Mouse (Mus musculus): ENCODE data around the gene Itgad. TPM values are rescaled to one million over a fixed set of nuclear protein-coding genes. Genes with fewer than 3 reads are reported as not detected.

The Itgad gene
- polyA plus RNA-seq, 1 experiment = 21.1 TPM

DNA sequence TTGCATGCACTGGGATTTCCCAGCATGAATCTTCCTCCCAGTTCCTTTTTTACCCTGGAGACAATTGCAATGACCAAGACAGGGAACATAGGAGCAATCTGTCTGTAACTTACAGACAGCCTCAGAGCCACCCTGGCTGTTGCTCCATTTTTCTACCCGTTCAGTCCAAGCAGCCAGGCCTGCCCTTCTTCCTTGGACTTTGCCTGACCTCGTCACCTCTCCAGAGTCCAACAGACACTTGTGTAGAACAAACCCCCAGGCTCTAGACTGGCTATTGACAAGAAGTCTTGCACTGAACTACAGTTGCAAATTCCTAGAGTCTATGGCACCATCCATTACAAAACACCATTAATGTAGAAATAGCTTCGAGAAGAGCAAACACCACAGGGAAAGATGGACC, 55.6 kb downstream of the Itgad start:
- H3K4me3 ChIP-seq (ENCODE audit: control insufficient read depth, low read depth, low read length) = no peak overlapping the region
- no peak overlapping the region for H3K27ac ChIP-seq (ENCODE audit: control insufficient read depth, insufficient read depth, low read depth, low read length)
- peaks cover 4% of the 10 kb centered on the region for H3K4me1 ChIP-seq (ENCODE audit: control insufficient read depth, insufficient read depth, low read length)
- no peaks in the 10 kb centered on the region for H3K27me3 ChIP-seq (ENCODE audit: control insufficient read depth, insufficient read depth, low read length)
- TF ChIP-seq CTCF (IDR thresholded peaks at IDR 0.05; ENCODE audit: control insufficient read depth, insufficient read depth, insufficient replicate concordance, low read depth, low read length) = no peak
- no peak for TF ChIP-seq POLR2A (IDR thresholded peaks at IDR 0.05; ENCODE audit: control insufficient read depth, low read depth, low read length)
- no peaks in the 10 kb centered on the region for H3K36me3 ChIP-seq (ENCODE audit: control insufficient read depth, insufficient read depth, low read length)

DNA sequence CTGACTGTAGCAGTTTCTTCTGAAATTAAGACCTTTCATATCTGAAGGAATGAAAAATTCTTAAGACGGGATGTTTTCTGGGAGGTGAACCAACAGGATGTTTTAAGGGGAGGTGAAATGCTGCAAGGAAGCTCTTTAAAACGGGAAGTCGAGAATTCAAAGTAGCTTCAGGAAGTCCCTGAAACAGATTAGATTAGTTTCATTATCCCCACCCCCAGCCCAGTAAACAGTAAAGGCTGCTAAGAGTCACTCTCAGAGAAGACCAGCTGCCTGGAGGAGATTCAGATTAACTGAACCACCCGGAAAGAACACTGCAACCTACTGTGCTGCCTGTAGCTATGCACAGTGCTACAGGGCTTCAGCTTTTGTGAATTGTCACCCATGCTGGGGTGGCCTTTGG, 65.8 kb downstream of the Itgad start:
- no peaks in the 10 kb centered on the region for H3K4me1 ChIP-seq (ENCODE audit: control insufficient read depth, insufficient read depth, low read length)
- H3K4me3 ChIP-seq (ENCODE audit: control insufficient read depth, low read depth, low read length) = no peak overlapping the region
- no peaks in the 10 kb centered on the region for H3K36me3 ChIP-seq (ENCODE audit: control insufficient read depth, insufficient read depth, low read length)
- H3K27me3 ChIP-seq (ENCODE audit: control insufficient read depth, insufficient read depth, low read length) = no peaks in the 10 kb centered on the region
- H3K27ac ChIP-seq (ENCODE audit: control insufficient read depth, insufficient read depth, low read depth, low read length) = no peak overlapping the region
- TF ChIP-seq CTCF (IDR thresholded peaks at IDR 0.05; ENCODE audit: control insufficient read depth, insufficient read depth, insufficient replicate concordance, low read depth, low read length) (no peak), POLR2A (IDR thresholded peaks at IDR 0.05; ENCODE audit: control insufficient read depth, low read depth, low read length) (no peak)

GRCm38 (mm10) chr7:128220936-128221335, 66.8 kb downstream of the Itgad start:
- Histone ChIP-seq H3K36me3 (ENCODE audit: control insufficient read depth, insufficient read depth, low read length) (no peaks in the 10 kb centered on the region), H3K27me3 (ENCODE audit: control insufficient read depth, insufficient read depth, low read length) (no peaks in the 10 kb centered on the region), H3K4me1 (ENCODE audit: control insufficient read depth, insufficient read depth, low read length) (no peaks in the 10 kb centered on the region), H3K27ac (ENCODE audit: control insufficient read depth, insufficient read depth, low read depth, low read length) (no peak overlapping the region), H3K4me3 (ENCODE audit: control insufficient read depth, low read depth, low read length) (no peak overlapping the region)
- TF ChIP-seq POLR2A (IDR thresholded peaks at IDR 0.05; ENCODE audit: control insufficient read depth, low read depth, low read length) (no peak), CTCF (IDR thresholded peaks at IDR 0.05; ENCODE audit: control insufficient read depth, insufficient read depth, insufficient replicate concordance, low read depth, low read length) (no peak)

- TF ChIP-seq POLR2A (IDR thresholded peaks at IDR 0.05; ENCODE audit: control insufficient read depth, low read depth, low read length) (no peak), CTCF (IDR thresholded peaks at IDR 0.05; ENCODE audit: control insufficient read depth, insufficient read depth, insufficient replicate concordance, low read depth, low read length) (no peak)
- Histone ChIP-seq H3K27me3 (ENCODE audit: control insufficient read depth, insufficient read depth, low read length) (no peaks in the 10 kb centered on the region), H3K36me3 (ENCODE audit: control insufficient read depth, insufficient read depth, low read length) (no peaks in the 10 kb centered on the region), H3K27ac (ENCODE audit: control insufficient read depth, insufficient read depth, low read depth, low read length) (no peak overlapping the region), H3K4me1 (ENCODE audit: control insufficient read depth, insufficient read depth, low read length) (peaks cover 1% of the 10 kb centered on the region), H3K4me3 (ENCODE audit: control insufficient read depth, low read depth, low read length) (no peak overlapping the region)
Measured at GRCm38 (mm10) chr7:128231741-128232140, 77.6 kb downstream of the Itgad start.

- H3K27ac ChIP-seq (ENCODE audit: control insufficient read depth, insufficient read depth, low read depth, low read length) = no peak overlapping the region
- no peaks in the 10 kb centered on the region for H3K36me3 ChIP-seq (ENCODE audit: control insufficient read depth, insufficient read depth, low read length)
- H3K4me1 ChIP-seq (ENCODE audit: control insufficient read depth, insufficient read depth, low read length) = peaks cover 4% of the 10 kb centered on the region
- H3K4me3 ChIP-seq (ENCODE audit: control insufficient read depth, low read depth, low read length) = no peak overlapping the region
- H3K27me3 ChIP-seq (ENCODE audit: control insufficient read depth, insufficient read depth, low read length) = no peaks in the 10 kb centered on the region
- TF ChIP-seq POLR2A (IDR thresholded peaks at IDR 0.05; ENCODE audit: control insufficient read depth, low read depth, low read length) = no peak
- no peak for TF ChIP-seq CTCF (IDR thresholded peaks at IDR 0.05; ENCODE audit: control insufficient read depth, insufficient read depth, insufficient replicate concordance, low read depth, low read length)
Measured at GRCm38 (mm10) chr7:128234796-128235195, 80.6 kb downstream of the Itgad start.

DNA sequence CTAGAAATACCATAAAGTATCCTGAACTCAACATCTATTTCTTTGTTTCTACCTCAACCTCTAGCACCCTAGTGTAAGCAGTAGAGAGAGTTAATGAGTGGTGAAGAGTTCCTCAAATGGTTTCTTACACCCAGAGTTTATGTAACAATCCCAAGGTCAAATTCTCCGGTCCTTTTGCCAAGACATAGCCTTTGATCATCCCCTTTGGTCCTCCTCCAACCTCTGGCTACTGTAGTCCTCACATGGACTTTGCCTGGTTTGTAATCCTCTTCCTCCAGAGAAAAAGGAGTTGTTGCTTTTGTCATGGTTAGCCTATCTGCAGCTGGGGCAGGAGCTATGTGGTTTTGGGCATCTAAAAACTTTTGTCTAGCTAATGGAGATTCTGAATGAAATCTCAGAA, 81.3 kb downstream of the Itgad start:
- Histone ChIP-seq H3K27me3 (ENCODE audit: control insufficient read depth, insufficient read depth, low read length) (no peaks in the 10 kb centered on the region), H3K36me3 (ENCODE audit: control insufficient read depth, insufficient read depth, low read length) (no peaks in the 10 kb centered on the region), H3K4me3 (ENCODE audit: control insufficient read depth, low read depth, low read length) (no peak overlapping the region), H3K4me1 (ENCODE audit: control insufficient read depth, insufficient read depth, low read length) (peaks cover 4% of the 10 kb centered on the region), H3K27ac (ENCODE audit: control insufficient read depth, insufficient read depth, low read depth, low read length) (no peak overlapping the region)
- TF ChIP-seq POLR2A (IDR thresholded peaks at IDR 0.05; ENCODE audit: control insufficient read depth, low read depth, low read length) (no peak), CTCF (IDR thresholded peaks at IDR 0.05; ENCODE audit: control insufficient read depth, insufficient read depth, insufficient replicate concordance, low read depth, low read length) (no peak)

- TF ChIP-seq POLR2A (IDR thresholded peaks at IDR 0.05; ENCODE audit: control insufficient read depth, low read depth, low read length) (no peak), CTCF (IDR thresholded peaks at IDR 0.05; ENCODE audit: control insufficient read depth, insufficient read depth, insufficient replicate concordance, low read depth, low read length) (no peak)
- peak overlapping the region; percentile 86 for H3K4me3 ChIP-seq (ENCODE audit: control insufficient read depth, low read depth, low read length)
- no peaks in the 10 kb centered on the region for H3K27me3 ChIP-seq (ENCODE audit: control insufficient read depth, insufficient read depth, low read length)
- H3K4me1 ChIP-seq (ENCODE audit: control insufficient read depth, insufficient read depth, low read length) = peaks cover 4% of the 10 kb centered on the region
- H3K27ac ChIP-seq (ENCODE audit: control insufficient read depth, insufficient read depth, low read depth, low read length) = no peak overlapping the region
- no peaks in the 10 kb centered on the region for H3K36me3 ChIP-seq (ENCODE audit: control insufficient read depth, insufficient read depth, low read length)
Measured at GRCm38 (mm10) chr7:128236426-128236825, 82.2 kb downstream of the Itgad start.
